Mouse (Mus musculus) v-Abl transformed pro-B cells (cell line): ENCODE results near the gene Mmp14.

Experiments
- in situ Hi-C, 2 experiments: fragments of 400-800 bp; cut with MboI; formaldehyde crosslinking; loops; one replicate each; pipeline ENCODE4 v1.15.1; 2025; ENCODE audit not compliant: unreplicated experiment in 2 of 2

Gene Mmp14

GRCm38 (mm10) chr14:54412629-54413170 is 18.7 kb upstream of the Mmp14 start:
- in situ Hi-C loops = loop anchor here in 1 of 2 experiments (10.0 kb wide), 1 partner anchor 178 kb away; no protein-coding TSS in a partner anchor

GRCm38 (mm10) chr14:54413877-54414700 is 17.3 kb upstream of the Mmp14 start:
- in situ Hi-C loops = loop anchor here in 1 of 2 experiments (10.0 kb wide), 1 partner anchor 179 kb away; no protein-coding TSS in a partner anchor

GRCm38 (mm10) chr14:54415241-54416020 is 16.0 kb upstream of the Mmp14 start:
- in situ Hi-C loops = loop anchor here in 1 of 2 experiments (5.0 to 10.0 kb wide), 2 partner anchors 48 to 181 kb away; no protein-coding TSS in a partner anchor

- in situ Hi-C loops = loop anchor here in 1 of 2 experiments (5.0 to 10.0 kb wide), 2 partner anchors 49 to 182 kb away; no protein-coding TSS in a partner anchor
Observed at GRCm38 (mm10) chr14:54416229-54416775, 15.1 kb upstream of the Mmp14 start.

GRCm38 (mm10) chr14:54416830-54417229 is 14.6 kb upstream of the Mmp14 start:
- in situ Hi-C loops = loop anchor here in 1 of 2 experiments (5.0 to 10.0 kb wide), 2 partner anchors 50 to 182 kb away; no protein-coding TSS in a partner anchor

- in situ Hi-C loops = loop anchor here in 1 of 2 experiments (5.0 to 10.0 kb wide), 2 partner anchors 50 to 183 kb away; no protein-coding TSS in a partner anchor
Observed at GRCm38 (mm10) chr14:54417623-54418081, 13.8 kb upstream of the Mmp14 start, which contains the start of gene Slc7a7. Gene Slc7a7, minus strand, starts transcription at chr14:54417780.

GRCm38 (mm10) chr14:54421014-54421413 is 10.4 kb upstream of the Mmp14 start:
- in situ Hi-C loops = loop anchor here in 1 of 2 experiments (10.0 kb wide), 2 partner anchors 224 to 356 kb away; partner anchors contain the start of genes Cdh24 and Gm17606

GRCm38 (mm10) chr14:54423406-54423805 is 8.0 kb upstream of the Mmp14 start:
- in situ Hi-C loops = loop anchor here in 1 of 2 experiments (10.0 kb wide), 2 partner anchors 221 to 359 kb away; partner anchors contain the start of genes Cdh24 and Gm17606

GRCm38 (mm10) chr14:54424634-54425033 is 6.8 kb upstream of the Mmp14 start:
- in situ Hi-C loops = loop anchor here (10.0 to 25.0 kb wide), 3 partner anchors 220 to 362 kb away; partner anchors contain the start of genes Cdh24 (in 1 of the 2) and Gm17606 (in 1 of the 2)

- in situ Hi-C loops = loop anchor here (10.0 to 25.0 kb wide), 3 partner anchors 219 to 363 kb away; partner anchors contain the start of genes Cdh24 (in 1 of the 2) and Gm17606 (in 1 of the 2)
Observed at GRCm38 (mm10) chr14:54425540-54425939, 5.9 kb upstream of the Mmp14 start.

GRCm38 (mm10) chr14:54426003-54426688 is 5.3 kb upstream of the Mmp14 start:
- in situ Hi-C loops = loop anchor here (10.0 to 25.0 kb wide), 3 partner anchors 219 to 364 kb away; partner anchors contain the start of genes Cdh24 (in 1 of the 2) and Gm17606 (in 1 of the 2)

- in situ Hi-C loops = loop anchor here (10.0 to 25.0 kb wide), 3 partner anchors 218 to 365 kb away; partner anchors contain the start of genes Cdh24 (in 1 of the 2) and Gm17606 (in 1 of the 2)
Observed at GRCm38 (mm10) chr14:54426689-54427398, 4.6 kb upstream of the Mmp14 start, which contains the start of gene Mrpl52. Gene Mrpl52, plus strand, starts transcription at chr14:54426909.

- in situ Hi-C loops = loop anchor here (10.0 to 25.0 kb wide), 3 partner anchors 217 to 365 kb away; partner anchors contain the start of genes Cdh24 (in 1 of the 2) and Gm17606 (in 1 of the 2)
Observed at GRCm38 (mm10) chr14:54427696-54428095, 3.7 kb upstream of the Mmp14 start.

GRCm38 (mm10) chr14:54428421-54428820 is 3.0 kb upstream of the Mmp14 start:
- in situ Hi-C loops = loop anchor here (10.0 to 25.0 kb wide), 3 partner anchors 216 to 366 kb away; partner anchors contain the start of genes Cdh24 (in 1 of the 2) and Gm17606 (in 1 of the 2)

- in situ Hi-C loops = loop anchor here (10.0 to 25.0 kb wide), 3 partner anchors 215 to 367 kb away; partner anchors contain the start of genes Cdh24 (in 1 of the 2) and Gm17606 (in 1 of the 2)
Observed at GRCm38 (mm10) chr14:54429332-54430093, 1.9 kb upstream of the Mmp14 start.

- in situ Hi-C loops = loop anchor here in 1 of 2 experiments (25.0 kb wide), 1 partner anchor 368 kb away; no protein-coding TSS in a partner anchor
Observed at GRCm38 (mm10) chr14:54430406-54431145, 836 bp upstream of the Mmp14 start.
